Mouse (Mus musculus): ENCODE data around the gene Kif21b.

DNA sequence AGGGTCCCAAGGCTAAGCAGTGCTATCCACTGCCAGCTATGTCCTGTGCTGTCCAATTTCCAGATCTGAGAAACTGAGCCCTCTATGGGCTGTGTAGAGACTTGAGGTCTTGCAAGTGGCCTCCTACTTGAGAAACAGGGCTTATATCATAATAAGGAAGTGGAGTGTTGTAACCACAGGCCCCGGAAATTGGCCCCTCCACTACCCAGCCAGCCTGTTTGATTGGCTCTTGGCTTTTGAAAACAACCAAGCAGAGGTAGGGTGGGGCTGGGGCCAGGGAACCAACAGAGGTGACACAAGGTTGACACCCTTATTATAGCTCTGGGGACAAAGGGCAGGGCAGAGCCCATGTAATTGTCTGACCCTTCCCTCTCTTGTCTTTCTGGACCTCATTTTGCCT, 3.9 kb downstream of the Kif21b start:
- TF ChIP-seq CTCF (IDR thresholded peaks at IDR 0.05), result peak; percentile 31
- 0 out of 2 replicates have a peak, but pooled peaks have one; percentile 14 for TF ChIP-seq EP300 (IDR thresholded peaks at IDR 0.05)
